Mouse (Mus musculus): ENCODE data around the gene Plekhn1.

- no peak for TF ChIP-seq CTCF (IDR thresholded peaks at IDR 0.05; ENCODE audit: insufficient read depth, low read depth, low read length)
- no peak for TF ChIP-seq POLR2A (IDR thresholded peaks at IDR 0.05; ENCODE audit: insufficient read depth, low read depth, low read length)
These were observed 20.6 kb upstream of the Plekhn1 start, which contains the start of gene Samd11 for GRCm38 (mm10) chr4:156255078-156255839.

All from olfactory bulb, adult 2 months (tissue).